Mouse (Mus musculus): Measurements from ENCODE around the gene Tut7.
"Not testable (repeated sequence)": the region's sequence is repeated elsewhere in the genome, so short reads cannot be mapped to it uniquely, and the experiment has no call there.

The Tut7 gene

GRCm38 (mm10) chr13:59768531-59768930 lies 54.4 kb downstream of the Tut7 start:
- DNase-seq (ENCODE audit: low spot score in 2 of 2) = no peak

- no peak for DNase-seq (ENCODE audit: low spot score in 2 of 2)
Observed at GRCm38 (mm10) chr13:59766786-59767515, 56.0 kb downstream of the Tut7 start.

GRCm38 (mm10) chr13:59762791-59763190 lies 60.2 kb downstream of the Tut7 start:
- DNase-seq (ENCODE audit: low spot score in 2 of 2) = no peak

GRCm38 (mm10) chr13:59756906-59757305 lies 66.0 kb downstream of the Tut7 start:
- peak in 1 of 2 experiments; percentile 16 for DNase-seq (ENCODE audit: low spot score in 2 of 2)

- no peak for DNase-seq (ENCODE audit: low spot score in 2 of 2)
Observed at GRCm38 (mm10) chr13:59750310-59750709, 72.6 kb downstream of the Tut7 start.

GRCm38 (mm10) chr13:59746711-59747110 lies 76.2 kb downstream of the Tut7 start, which contains the start of gene 1700014D04Rik:
Gene 1700014D04Rik, minus strand, starts transcription at chr13:59746752.
- no peak for DNase-seq (ENCODE audit: low spot score in 2 of 2)

- DNase-seq (ENCODE audit: low spot score in 2 of 2) = no peak
Observed at GRCm38 (mm10) chr13:59746164-59746563, 76.8 kb downstream of the Tut7 start.

- no peak for DNase-seq (ENCODE audit: low spot score in 2 of 2)
Observed at GRCm38 (mm10) chr13:59745462-59745861, 77.5 kb downstream of the Tut7 start.

- no peak for DNase-seq (ENCODE audit: low spot score in 2 of 2)
Observed at GRCm38 (mm10) chr13:59741697-59742096, 81.2 kb downstream of the Tut7 start.

- DNase-seq (ENCODE audit: low spot score in 2 of 2) = peak; percentile 40 to 47
Observed at GRCm38 (mm10) chr13:59741096-59741495, 81.9 kb downstream of the Tut7 start.

- DNase-seq (ENCODE audit: low spot score in 2 of 2) = no peak
Observed at GRCm38 (mm10) chr13:59739397-59739796, 83.5 kb downstream of the Tut7 start.

- DNase-seq (ENCODE audit: low spot score in 2 of 2) = no peak
Observed at GRCm38 (mm10) chr13:59738455-59738854, 84.5 kb downstream of the Tut7 start.

- DNase-seq (ENCODE audit: low spot score in 2 of 2) = no peak
Observed at GRCm38 (mm10) chr13:59735190-59735589, 87.8 kb downstream of the Tut7 start.

- not testable (repeated sequence) for DNase-seq (ENCODE audit: low spot score in 2 of 2)
Observed at GRCm38 (mm10) chr13:59734347-59734746, 88.6 kb downstream of the Tut7 start.

- no peak for DNase-seq (ENCODE audit: low spot score in 2 of 2)
Observed at GRCm38 (mm10) chr13:59733936-59734335, 89.0 kb downstream of the Tut7 start.

GRCm38 (mm10) chr13:59731652-59732051 lies 91.3 kb downstream of the Tut7 start, which contains the start of gene Spata31d1d:
Gene Spata31d1d, minus strand, starts transcription at chr13:59731752.
- no peak for DNase-seq (ENCODE audit: low spot score in 2 of 2)

GRCm38 (mm10) chr13:59728378-59729093 lies 94.4 kb downstream of the Tut7 start:
- peak; percentile 53 to 73 for DNase-seq (ENCODE audit: low spot score in 2 of 2)

- DNase-seq (ENCODE audit: low spot score in 2 of 2) = no peak
Observed at GRCm38 (mm10) chr13:59726139-59726867, 96.6 kb downstream of the Tut7 start.

- not testable (repeated sequence) for DNase-seq (ENCODE audit: low spot score in 2 of 2)
Observed at GRCm38 (mm10) chr13:59722089-59722488, 100.9 kb downstream of the Tut7 start.

All from heart, adult 9 months (tissue).